Mouse (Mus musculus) retina, embryonic 14.5 days (tissue): Measurements from ENCODE around the gene Olfr1200.

Experiments
- DNase-seq: peaks from one replicate; pipeline ENCODE4 v3.0.0-alpha.2; 2015; ENCODE audit warnings: low spot score

Olfr1200 gene

GRCm38 (mm10) chr2:88770388-88770787, at the start of gene Olfr1200:
Olfr1200 (minus strand) TSS chr2:88770488.
- no peak for DNase-seq

GRCm38 (mm10) chr2:88814196-88814595, 43.9 kb upstream of the Olfr1200 start, which contains the start of gene Olfr1202:
Olfr1202 (plus strand) TSS chr2:88814496.
- no peak for DNase-seq

GRCm38 (mm10) chr2:88792736-88793135, 22.4 kb upstream of the Olfr1200 start, which contains the start of gene Olfr1201:
Olfr1201 (plus strand) TSS chr2:88793036.
- no peak for DNase-seq

GRCm38 (mm10) chr2:88760369-88760768, 9.9 kb downstream of the Olfr1200 start, which contains the start of gene Olfr1199:
Olfr1199 (minus strand) TSS chr2:88760469.
- no peak for DNase-seq

GRCm38 (mm10) chr2:88751270-88751669, 19.0 kb downstream of the Olfr1200 start, which contains the start of gene Olfr1198:
Olfr1198 (minus strand) TSS chr2:88751370.
- no peak for DNase-seq

- DNase-seq: no peak
Observed at GRCm38 (mm10) chr2:88743379-88743778, 26.9 kb downstream of the Olfr1200 start.

GRCm38 (mm10) chr2:88732266-88732665, 38.0 kb downstream of the Olfr1200 start, which contains the start of gene Olfr1197:
Olfr1197 (minus strand) TSS chr2:88732366.
- DNase-seq: no peak
